Mouse (Mus musculus) adrenal gland (tissue): ENCODE measurements around the gene Olfr322.

Source experiments
- intact Hi-C: fragments of 180-260 bp; cut with DNase I; formaldehyde crosslinking; loops from one replicate; pipeline ENCODE4 v1.15.1; 2025
- long read RNA-seq, 2 experiments: library from polyadenylated mRNA; unstranded; transcript quantifications; one replicate each; pipeline ENCODE4 v2.0.0; 2020; ENCODE audit warnings: borderline replicate concordance in 1 of 2; ENCODE audit not compliant: insufficient replicate concordance in 1 of 2

Olfr322 gene
- long read RNA-seq, experiment 1: 0 reads
- long read RNA-seq, experiment 2: 0 reads

GRCm38 (mm10) chr11:58658596-58658995 is at the start of gene Olfr322:
Gene Olfr322 (plus strand): TSS chr11:58658782.
- intact Hi-C loops: no loop called here

GRCm38 (mm10) chr11:58613359-58613758 is 45.2 kb upstream of the Olfr322 start:
- intact Hi-C loops: no loop called here

- intact Hi-C loops: no loop called here
Measured at GRCm38 (mm10) chr11:58614526-58614925, 44.1 kb upstream of the Olfr322 start.

- intact Hi-C loops: no loop called here
Measured at GRCm38 (mm10) chr11:58615975-58616374, 42.6 kb upstream of the Olfr322 start, which contains the start of gene 2210407C18Rik. Gene 2210407C18Rik (minus strand): TSS chr11:58616075.

GRCm38 (mm10) chr11:58618369-58618768 is 40.2 kb upstream of the Olfr322 start:
- intact Hi-C loops: no loop called here

GRCm38 (mm10) chr11:58618793-58619192 is 39.8 kb upstream of the Olfr322 start:
- intact Hi-C loops: no loop called here

- intact Hi-C loops: no loop called here
Measured at GRCm38 (mm10) chr11:58626146-58626545, 32.4 kb upstream of the Olfr322 start.

- intact Hi-C loops: no loop called here
Measured at GRCm38 (mm10) chr11:58630401-58630800, 28.2 kb upstream of the Olfr322 start, which contains the start of gene Olfr323. Gene Olfr323 (minus strand): TSS chr11:58630501.

- intact Hi-C loops: loop anchor here (5.0 kb wide), 1 partner anchor 233 kb away; no protein-coding TSS in a partner anchor
Measured at GRCm38 (mm10) chr11:58634878-58635277, 23.7 kb upstream of the Olfr322 start.

- intact Hi-C loops: loop anchor here (5.0 kb wide), 1 partner anchor 234 kb away; no protein-coding TSS in a partner anchor
Measured at GRCm38 (mm10) chr11:58636376-58636977, 22.1 kb upstream of the Olfr322 start.

- intact Hi-C loops: loop anchor here (5.0 kb wide), 1 partner anchor 236 kb away; no protein-coding TSS in a partner anchor
Measured at GRCm38 (mm10) chr11:58638176-58638701, 20.3 kb upstream of the Olfr322 start.

- intact Hi-C loops: no loop called here
Measured at GRCm38 (mm10) chr11:58640272-58640867, 18.2 kb upstream of the Olfr322 start, which contains the start of gene Trim58. Gene Trim58 (plus strand): TSS chr11:58640465.

- intact Hi-C loops: no loop called here
Measured at GRCm38 (mm10) chr11:58641057-58641456, 17.5 kb upstream of the Olfr322 start.

GRCm38 (mm10) chr11:58641638-58642358 is 16.8 kb upstream of the Olfr322 start:
- intact Hi-C loops: no loop called here

GRCm38 (mm10) chr11:58643350-58643749 is 15.2 kb upstream of the Olfr322 start:
- intact Hi-C loops: no loop called here

GRCm38 (mm10) chr11:58655151-58655550 is 3.4 kb upstream of the Olfr322 start:
- intact Hi-C loops: no loop called here

GRCm38 (mm10) chr11:58669252-58669651 is 10.7 kb downstream of the Olfr322 start:
- intact Hi-C loops: no loop called here

GRCm38 (mm10) chr11:58671825-58672224 is 13.2 kb downstream of the Olfr322 start:
- intact Hi-C loops: no loop called here

GRCm38 (mm10) chr11:58680799-58681198 is 22.2 kb downstream of the Olfr322 start, which contains the start of gene Olfr320:
Gene Olfr320 (plus strand): TSS chr11:58681099.
- intact Hi-C loops: no loop called here

- intact Hi-C loops: no loop called here
Measured at GRCm38 (mm10) chr11:58698862-58699261, 40.3 kb downstream of the Olfr322 start, which contains the start of gene Olfr319. Gene Olfr319 (plus strand): TSS chr11:58699162.

- intact Hi-C loops: no loop called here
Measured at GRCm38 (mm10) chr11:58709086-58709485, 50.5 kb downstream of the Olfr322 start.
